Mouse (Mus musculus): ENCODE results near the gene Esp36. TPM values are rescaled to one million over a fixed set of nuclear protein-coding genes. Genes with fewer than 3 reads are reported as not detected.
"Not testable (repeated sequence)": the region's sequence is repeated elsewhere in the genome, so short reads cannot be mapped to it uniquely, and the experiment has no call there.

Esp36 gene
- polyA plus RNA-seq (2012; rRNA removed) = not detected in 2 replicates

DNA sequence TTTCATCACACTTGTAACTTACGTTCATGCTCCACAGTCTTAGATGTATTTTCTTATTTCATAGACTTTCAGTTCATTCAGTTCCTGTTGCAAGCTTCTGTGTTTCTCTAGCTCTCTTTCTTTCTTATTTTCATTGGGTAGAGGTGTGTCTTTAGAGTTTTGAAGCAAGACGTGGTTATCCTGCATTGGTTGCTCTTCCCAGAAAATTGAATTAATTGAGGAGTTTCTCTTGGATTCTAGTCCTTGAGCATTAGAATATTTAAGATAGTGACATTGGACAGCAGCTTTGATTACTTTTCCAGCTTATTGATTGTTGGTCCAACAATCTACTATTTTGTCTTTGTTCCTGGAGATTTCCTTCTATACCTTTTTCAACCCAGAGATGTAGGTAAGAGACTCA lies at the start of gene Esp36:
TSS of gene Esp36 (minus strand) at position 101 of the 400 bp plus-strand sequence.
- TF ChIP-seq CTCF (IDR thresholded peaks at IDR 0.05; ENCODE audit: extremely low read depth, insufficient read depth, low read length) (no peak), POLR2A (IDR thresholded peaks at IDR 0.05; ENCODE audit: extremely low read depth, insufficient read depth, low read length) (no peak)
- Histone ChIP-seq H3K27ac (ENCODE audit: insufficient read depth, low read length) (no peak within 1 kb of the TSS), H3K4me1 (ENCODE audit: control insufficient read depth, insufficient read depth, low read length) (no peaks in the 10 kb centered on the region), H3K4me3 (ENCODE audit: insufficient read depth, low read length) (no peak within 1 kb of the TSS)

GRCm38 (mm10) chr17:38456206-38456605 lies 36.2 kb upstream of the Esp36 start:
- not testable (repeated sequence) for H3K4me1 ChIP-seq (ENCODE audit: control insufficient read depth, insufficient read depth, low read length); H3K4me3 ChIP-seq (ENCODE audit: insufficient read depth, low read length); H3K27ac ChIP-seq (ENCODE audit: insufficient read depth, low read length)

GRCm38 (mm10) chr17:38450688-38451087 lies 30.7 kb upstream of the Esp36 start:
- TF ChIP-seq CTCF (IDR thresholded peaks at IDR 0.05; ENCODE audit: extremely low read depth, insufficient read depth, low read length) (no peak), POLR2A (IDR thresholded peaks at IDR 0.05; ENCODE audit: extremely low read depth, insufficient read depth, low read length) (no peak)
- Histone ChIP-seq H3K4me1 (ENCODE audit: control insufficient read depth, insufficient read depth, low read length) (no peaks in the 10 kb centered on the region), H3K4me3 (ENCODE audit: insufficient read depth, low read length) (no peak overlapping the region), H3K27ac (ENCODE audit: insufficient read depth, low read length) (no peak overlapping the region)

GRCm38 (mm10) chr17:38406135-38406534 lies 13.8 kb downstream of the Esp36 start:
- no peak overlapping the region for H3K4me3 ChIP-seq (ENCODE audit: insufficient read depth, low read length)
- TF ChIP-seq CTCF (IDR thresholded peaks at IDR 0.05; ENCODE audit: extremely low read depth, insufficient read depth, low read length) (no peak), POLR2A (IDR thresholded peaks at IDR 0.05; ENCODE audit: extremely low read depth, insufficient read depth, low read length) (no peak)
- H3K27ac ChIP-seq (ENCODE audit: insufficient read depth, low read length) = no peak overlapping the region
- no peaks in the 10 kb centered on the region for H3K4me1 ChIP-seq (ENCODE audit: control insufficient read depth, insufficient read depth, low read length)

DNA sequence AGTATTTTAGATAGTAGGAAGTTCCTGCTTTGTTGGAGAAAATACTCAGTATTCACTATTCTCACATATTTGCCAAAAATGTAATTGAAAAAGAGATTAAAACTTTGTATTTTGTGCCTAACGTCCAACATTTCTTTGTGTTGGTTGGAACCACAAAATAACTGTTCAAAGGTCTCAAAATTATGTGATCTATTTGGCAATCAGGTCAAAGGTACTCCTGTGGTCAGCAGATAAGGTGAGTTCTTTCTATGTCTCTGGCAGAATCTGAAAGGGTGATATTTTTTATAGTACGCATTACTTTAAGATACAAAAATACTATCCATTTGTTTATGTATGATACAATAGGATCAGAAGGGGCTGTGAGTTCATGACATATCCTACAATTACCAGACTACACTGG lies 28.2 kb downstream of the Esp36 start:
- Histone ChIP-seq H3K4me3 (ENCODE audit: insufficient read depth, low read length) (no peak overlapping the region), H3K27ac (ENCODE audit: insufficient read depth, low read length) (no peak overlapping the region), H3K4me1 (ENCODE audit: control insufficient read depth, insufficient read depth, low read length) (no peaks in the 10 kb centered on the region)
- TF ChIP-seq POLR2A (IDR thresholded peaks at IDR 0.05; ENCODE audit: extremely low read depth, insufficient read depth, low read length) (no peak), CTCF (IDR thresholded peaks at IDR 0.05; ENCODE audit: extremely low read depth, insufficient read depth, low read length) (no peak)

Other genes starting within 250 kb of the Esp36 start
- gene Olfr134, start 248.8 kb downstream of the Esp36 start, polyA plus RNA-seq (2012; rRNA removed) = not detected in 2 replicates
- not detected in 2 replicates for gene Olfr135, start 215.8 kb downstream of the Esp36 start, polyA plus RNA-seq (2012; rRNA removed)
- not detected in 2 replicates for gene Olfr138, start 159.2 kb downstream of the Esp36 start, polyA plus RNA-seq (2012; rRNA removed)
- not detected in 2 replicates for gene Olfr137, start 112.6 kb downstream of the Esp36 start, polyA plus RNA-seq (2012; rRNA removed)
- not detected in 2 replicates for gene Olfr136, start 90.4 kb downstream of the Esp36 start, polyA plus RNA-seq (2012; rRNA removed)
- not detected in 2 replicates for gene Esp34, start 134.0 kb upstream of the Esp36 start, polyA plus RNA-seq (2012; rRNA removed)
- gene Esp31, start 219.3 kb upstream of the Esp36 start, polyA plus RNA-seq (2012; rRNA removed) = not detected in 2 replicates

Measured in cortical plate, adult 2 months (tissue).